Mouse (Mus musculus) liver, embryonic 12.5 days (tissue): ENCODE results near the gene Dazap2. TPM values are rescaled to one million over a fixed set of nuclear protein-coding genes. Genes with fewer than 3 reads are reported as not detected.

ENCODE experiments used
- ATAC-seq: fragments of 200-750 bp; cut with Nextera tagmentation; 2 replicates; pipeline ENCODE4 v1.8.0; 2017; ENCODE audit warnings: moderate number of reproducible peaks, mild to moderate bottlenecking, moderate library complexity
- H3K27ac ChIP-seq: fragments of 300-500 bp; sonication (generic); 2 replicates; pipeline ENCODE4 v1.5.1; 2016; ENCODE audit warnings: mild to moderate bottlenecking
- H3K27me3 ChIP-seq: fragments of 300-500 bp; sonication (generic); replicated peaks from 2 replicates; pipeline ENCODE4 v1.6.1; 2016; ENCODE audit warnings: mild to moderate bottlenecking, moderate library complexity
- H3K36me3 ChIP-seq: fragments of 300-500 bp; sonication (generic); 2 replicates; pipeline ENCODE4 v1.6.1; 2016; ENCODE audit warnings: mild to moderate bottlenecking, moderate library complexity
- H3K4me1 ChIP-seq: fragments of 300-500 bp; sonication (generic); 2 replicates; pipeline ENCODE4 v1.6.1; 2016
- H3K4me2 ChIP-seq: fragments of 300-500 bp; sonication (generic); 2 replicates; pipeline ENCODE4 v1.6.1; 2016; ENCODE audit warnings: mild to moderate bottlenecking, moderate library complexity
- H3K4me3 ChIP-seq: fragments of 300-500 bp; sonication (generic); 2 replicates; pipeline ENCODE4 v1.5.1; 2016; ENCODE audit warnings: mild to moderate bottlenecking, moderate library complexity
- H3K9ac ChIP-seq: fragments of 300-500 bp; sonication (generic); 2 replicates; pipeline ENCODE4 v1.6.1; 2016; ENCODE audit warnings: mild to moderate bottlenecking, moderate library complexity
- H3K9me3 ChIP-seq: fragments of 300-500 bp; sonication (generic); replicated peaks from 2 replicates; pipeline ENCODE4 v1.6.1; 2016; ENCODE audit warnings: mild to moderate bottlenecking, moderate library complexity
- WGBS: fragments of 180-500 bp; shearing (Covaris S2); methylation state at CpG from one replicate; pipeline ENCODE4 v1.1.7; 2016; ENCODE audit not compliant: insufficient replicate concordance; 5-methylcytosine and 5-hydroxymethylcytosine counted together
- polyA plus RNA-seq: library from polyadenylated mRNA; unstranded; fragments of >200 nt; fragmentation: Nextera tagmentation; extraction: Ambion mirVana; gene quantifications from 2 replicates; pipeline ENCODE4 v1.2.1, GENCODE M21; 2016

Gene Dazap2
- polyA plus RNA-seq, 1 experiment from 2014 or later = 163 TPM

GRCm38 (mm10) chr15:100642451-100642850, 27.3 kb downstream of the Dazap2 start:
- no peaks in the 10 kb centered on the region for H3K9me3 ChIP-seq

DNA sequence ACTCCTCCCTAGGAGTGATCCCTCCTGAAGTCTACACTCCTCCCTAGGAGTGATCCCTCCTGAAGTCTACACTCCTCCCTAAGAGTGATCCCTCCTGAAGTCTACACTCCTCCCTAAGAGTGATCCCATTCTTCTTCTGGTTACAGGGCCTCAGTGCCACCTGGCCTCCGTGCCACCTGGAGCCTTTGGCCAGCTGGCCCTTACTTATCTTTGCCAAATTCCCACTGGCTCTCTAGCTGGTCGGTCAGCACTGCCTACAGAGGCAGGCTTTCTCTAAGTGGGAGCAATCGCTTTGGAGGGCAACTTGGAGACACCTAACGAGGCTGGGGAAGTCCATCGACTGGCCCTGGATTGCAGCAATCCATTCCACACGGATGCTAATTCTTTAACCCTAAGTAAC, 31.0 kb downstream of the Dazap2 start:
- Histone ChIP-seq H3K4me1 (0 out of 2 replicates have a peak, but pooled peaks cover 5% of the 10 kb centered on the region), H3K27ac (no peak overlapping the region), H3K9me3 (no peaks in the 10 kb centered on the region), H3K4me3 (no peak overlapping the region), H3K27me3 (no peaks in the 10 kb centered on the region), H3K36me3 (peaks cover 32% of the 10 kb centered on the region), H3K9ac (no peak overlapping the region), H3K4me2 (no peak overlapping the region)
- WGBS = 75% methylated on average over 6 of the region's 6 CpGs
- ATAC-seq = no peak

More at GRCm38 (mm10) chr15:100642451-100642850, 27.3 kb downstream of the Dazap2 start:
- Histone ChIP-seq H3K9ac (no peak overlapping the region), H3K27me3 (peaks cover 19% of the 10 kb centered on the region), H3K36me3 (peaks cover 23% of the 10 kb centered on the region), H3K4me3 (no peak overlapping the region), H3K4me2 (no peak overlapping the region), H3K4me1 (no peaks in the 10 kb centered on the region), H3K27ac (no peak overlapping the region)
- no peak for ATAC-seq
- WGBS = 89% methylated on average over 7 of the region's 7 CpGs

DNA sequence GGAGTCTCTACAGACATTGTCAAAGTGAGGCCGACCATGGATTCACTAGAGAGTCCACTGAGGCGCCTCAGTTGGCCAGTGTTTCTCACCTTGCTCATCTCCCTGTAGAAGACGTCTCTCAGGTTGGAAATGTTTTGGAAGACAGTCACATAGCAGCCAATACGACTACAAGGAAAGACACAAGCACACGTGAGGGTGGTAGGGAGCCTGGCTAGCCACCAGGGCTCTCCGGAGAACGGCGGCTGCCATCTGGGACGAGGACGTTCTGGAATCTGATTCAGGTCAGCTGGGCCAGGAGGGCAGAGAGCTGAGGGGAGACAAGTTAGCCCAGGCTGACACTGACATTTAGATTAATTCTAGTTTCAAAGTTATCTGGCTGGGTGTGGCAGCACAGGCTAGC, 35.0 kb downstream of the Dazap2 start:
- H3K36me3 ChIP-seq = peaks cover 20% of the 10 kb centered on the region
- no peak for ATAC-seq
- peaks cover 14% of the 10 kb centered on the region for H3K4me1 ChIP-seq
- no peak overlapping the region for H3K9ac ChIP-seq
- H3K27ac ChIP-seq = no peak overlapping the region
- no peak overlapping the region for H3K4me2 ChIP-seq
- no peaks in the 10 kb centered on the region for H3K27me3 ChIP-seq
- H3K9me3 ChIP-seq = no peaks in the 10 kb centered on the region
- H3K4me3 ChIP-seq = no peak overlapping the region
- WGBS = 79% methylated on average over 10 of the region's 10 CpGs

DNA sequence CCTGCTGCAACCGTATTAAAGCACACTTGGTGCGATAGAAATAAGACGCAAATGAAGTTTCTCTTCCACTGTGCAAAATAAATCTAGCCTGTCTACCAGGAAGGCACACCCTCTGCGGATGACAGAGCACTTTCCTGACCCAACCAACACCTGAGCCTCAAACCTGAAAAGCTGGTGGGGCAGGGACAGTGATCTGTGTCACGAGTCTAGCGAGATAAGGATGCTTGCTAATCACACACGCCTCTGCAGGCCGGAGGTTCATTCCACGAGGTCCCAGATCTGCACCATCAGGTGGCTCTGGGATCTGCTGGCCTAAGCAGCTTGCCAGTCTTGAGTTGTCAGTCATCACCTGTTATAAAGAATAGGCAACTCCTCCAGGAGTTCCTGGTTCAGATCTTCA, 36.5 kb downstream of the Dazap2 start:
- Histone ChIP-seq H3K9me3 (no peaks in the 10 kb centered on the region), H3K27ac (no peak overlapping the region), H3K4me2 (no peak overlapping the region), H3K4me3 (no peak overlapping the region), H3K27me3 (no peaks in the 10 kb centered on the region), H3K36me3 (peaks cover 23% of the 10 kb centered on the region), H3K4me1 (peaks cover 14% of the 10 kb centered on the region), H3K9ac (no peak overlapping the region)
- peak; percentile 57; the same call in 1 of the 2 replicates for ATAC-seq
- 51% methylated on average over 9 of the region's 9 CpGs for WGBS

GRCm38 (mm10) chr15:100654271-100654670, 39.1 kb downstream of the Dazap2 start:
- Histone ChIP-seq H3K9me3 (no peaks in the 10 kb centered on the region), H3K4me1 (peaks cover 18% of the 10 kb centered on the region), H3K36me3 (peaks cover 25% of the 10 kb centered on the region), H3K27ac (no peak overlapping the region), H3K27me3 (no peaks in the 10 kb centered on the region), H3K4me2 (no peak overlapping the region), H3K4me3 (no peak overlapping the region), H3K9ac (no peak overlapping the region)
- no peak for ATAC-seq
- 47% methylated on average over 1 of the region's 1 CpGs for WGBS

- 70% methylated on average over 5 of the region's 5 CpGs for WGBS
- no peak overlapping the region for H3K4me3 ChIP-seq
- H3K9me3 ChIP-seq = no peaks in the 10 kb centered on the region
- H3K4me1 ChIP-seq = peaks cover 16% of the 10 kb centered on the region
- no peaks in the 10 kb centered on the region for H3K27me3 ChIP-seq
- peaks cover 22% of the 10 kb centered on the region for H3K36me3 ChIP-seq
- H3K4me2 ChIP-seq = no peak overlapping the region
- no peak overlapping the region for H3K9ac ChIP-seq
- no peak for ATAC-seq
- H3K27ac ChIP-seq = no peak overlapping the region
These were observed 40.1 kb downstream of the Dazap2 start for GRCm38 (mm10) chr15:100655201-100655600.

DNA sequence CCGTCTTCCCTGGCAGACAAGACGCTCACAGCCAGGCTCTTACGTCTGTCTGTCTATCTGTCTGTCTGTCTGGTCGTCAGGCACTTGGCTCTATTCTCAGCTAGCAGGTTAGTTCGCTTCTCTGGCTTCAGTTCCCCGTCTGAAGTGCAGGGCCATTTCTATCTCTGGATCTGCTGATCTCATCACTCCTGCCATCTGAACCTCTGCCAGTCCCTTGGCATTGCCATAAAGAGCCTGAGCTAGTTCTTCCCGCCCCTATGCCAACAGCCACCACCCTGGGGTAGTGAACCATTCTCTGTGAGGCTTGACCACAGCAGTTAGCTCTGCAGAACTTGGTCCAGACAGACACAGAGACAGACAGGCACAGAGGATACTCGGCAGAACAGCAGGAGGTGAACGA, 45.2 kb downstream of the Dazap2 start:
- H3K36me3 ChIP-seq = peaks cover 20% of the 10 kb centered on the region
- H3K4me2 ChIP-seq = no peak overlapping the region
- no peak overlapping the region for H3K4me3 ChIP-seq
- no peak overlapping the region for H3K27ac ChIP-seq
- no peak for ATAC-seq
- H3K9ac ChIP-seq = no peak overlapping the region
- no peaks in the 10 kb centered on the region for H3K9me3 ChIP-seq
- H3K27me3 ChIP-seq = no peaks in the 10 kb centered on the region
- 64% methylated on average over 9 of the region's 9 CpGs for WGBS
- peaks cover 37% of the 10 kb centered on the region for H3K4me1 ChIP-seq

DNA sequence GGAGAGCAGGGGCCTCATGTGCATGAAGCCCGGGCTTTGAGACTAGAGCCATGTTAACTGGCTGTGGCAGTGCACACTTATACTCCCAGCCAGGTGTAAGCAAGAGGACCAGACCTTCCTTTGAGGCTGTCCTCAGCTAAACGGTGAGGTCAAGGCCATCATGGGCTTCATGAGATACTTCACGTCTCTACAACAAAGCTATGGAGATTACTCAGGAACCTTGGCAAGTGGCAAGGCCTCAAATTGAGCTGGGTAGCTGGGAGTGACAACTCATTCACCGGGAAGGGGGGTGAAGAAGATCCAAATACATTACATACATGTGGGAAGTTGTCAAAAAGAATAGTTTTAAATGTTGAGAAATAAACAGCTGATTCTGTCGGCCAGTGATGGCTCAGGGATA, 45.7 kb downstream of the Dazap2 start:
- no peak overlapping the region for H3K27ac ChIP-seq
- no peak overlapping the region for H3K4me2 ChIP-seq
- no peaks in the 10 kb centered on the region for H3K27me3 ChIP-seq
- no peak overlapping the region for H3K9ac ChIP-seq
- H3K9me3 ChIP-seq = no peaks in the 10 kb centered on the region
- peaks cover 42% of the 10 kb centered on the region for H3K4me1 ChIP-seq
- H3K36me3 ChIP-seq = peaks cover 19% of the 10 kb centered on the region
- WGBS = 73% methylated on average over 5 of the region's 5 CpGs
- ATAC-seq = no peak
- H3K4me3 ChIP-seq = no peak overlapping the region

GRCm38 (mm10) chr15:100664813-100665274, 49.7 kb downstream of the Dazap2 start:
- ATAC-seq = no peak
- Histone ChIP-seq H3K4me3 (no peak overlapping the region), H3K27me3 (no peaks in the 10 kb centered on the region), H3K27ac (no peak overlapping the region), H3K9ac (no peak overlapping the region), H3K4me1 (peaks cover 74% of the 10 kb centered on the region), H3K36me3 (no peaks in the 10 kb centered on the region), H3K4me2 (peak overlapping the region; percentile 74; the same call in 1 of the 2 replicates), H3K9me3 (no peaks in the 10 kb centered on the region)
- WGBS = 32% methylated on average over 9 of the region's 9 CpGs

- WGBS = 26% methylated on average over 9 of the region's 9 CpGs
- Histone ChIP-seq H3K9me3 (no peaks in the 10 kb centered on the region), H3K36me3 (no peaks in the 10 kb centered on the region), H3K27ac (peak overlapping the region; percentile 66), H3K27me3 (no peaks in the 10 kb centered on the region), H3K4me3 (peak overlapping the region; percentile 16), H3K4me1 (peaks cover 77% of the 10 kb centered on the region), H3K9ac (peak overlapping the region; percentile 22; the same call in 1 of the 2 replicates), H3K4me2 (peak overlapping the region; percentile 74)
- no peak for ATAC-seq
These were observed 50.5 kb downstream of the Dazap2 start for GRCm38 (mm10) chr15:100665411-100666218.

- Histone ChIP-seq H3K9me3 (no peaks in the 10 kb centered on the region), H3K4me3 (peak overlapping the region; percentile 16), H3K27ac (peak overlapping the region; percentile 66), H3K36me3 (no peaks in the 10 kb centered on the region), H3K4me2 (peak overlapping the region; percentile 74), H3K9ac (peak overlapping the region; percentile 22; the same call in 1 of the 2 replicates), H3K27me3 (no peaks in the 10 kb centered on the region), H3K4me1 (peaks cover 77% of the 10 kb centered on the region)
- 3% methylated on average over 7 of the region's 7 CpGs for WGBS
- peak; percentile 43; the same call in 1 of the 2 replicates for ATAC-seq
These were observed 51.1 kb downstream of the Dazap2 start for GRCm38 (mm10) chr15:100666219-100666696.

GRCm38 (mm10) chr15:100666851-100667250, 51.7 kb downstream of the Dazap2 start:
- Histone ChIP-seq H3K27me3 (no peaks in the 10 kb centered on the region), H3K9me3 (no peaks in the 10 kb centered on the region), H3K4me2 (peak overlapping the region; percentile 74), H3K27ac (peak overlapping the region; percentile 66), H3K4me3 (peak overlapping the region; percentile 68), H3K4me1 (peaks cover 81% of the 10 kb centered on the region), H3K9ac (0 out of 2 replicates have a peak overlapping the region, but pooled peaks have one; percentile 2), H3K36me3 (no peaks in the 10 kb centered on the region)
- ATAC-seq = no peak
- WGBS = 7% methylated on average over 12 of the region's 12 CpGs
